Mouse (Mus musculus) liver, adult 2 months (tissue): ENCODE measurements around the gene Col6a6. TPM values are rescaled to one million over a fixed set of nuclear protein-coding genes. Genes with fewer than 3 reads are reported as not detected.

Experiments used
- DNase-seq: peaks from one replicate; pipeline ENCODE4 v3.0.0-alpha.2; 2011; ENCODE audit warnings: low read depth, low spot score; ENCODE audit errors: extremely low read depth
- H3K27ac ChIP-seq: fragments of 200-500 bp; replicated peaks from 2 replicates; pipeline ENCODE4 v1.5.1; 2012; ENCODE audit warnings: low read depth, mild to moderate bottlenecking, control low read depth, inconsistent platforms, low read length; ENCODE audit not compliant: insufficient read depth
- H3K27me3 ChIP-seq: fragments of 200-500 bp; 2 replicates; pipeline ENCODE4 v1.6.1; 2012; ENCODE audit warnings: mild to moderate bottlenecking, moderate library complexity, low read length, inconsistent platforms; ENCODE audit not compliant: control insufficient read depth, insufficient read depth
- H3K36me3 ChIP-seq: fragments of 200-500 bp; 2 replicates; pipeline ENCODE4 v1.6.1; 2012; ENCODE audit warnings: low read length, inconsistent platforms; ENCODE audit not compliant: control insufficient read depth, insufficient read depth
- H3K4me1 ChIP-seq: fragments of 200-500 bp; 2 replicates; pipeline ENCODE4 v1.6.1; 2011; ENCODE audit warnings: low read length; ENCODE audit not compliant: control insufficient read depth, insufficient read depth
- H3K4me3 ChIP-seq: fragments of 200-500 bp; 2 replicates; pipeline ENCODE4 v1.5.1; 2011; ENCODE audit warnings: low read depth, mild to moderate bottlenecking, control low read depth, low read length, moderate library complexity; ENCODE audit not compliant: insufficient read depth
- H3K79me2 ChIP-seq: fragments of 200-500 bp; 2 replicates; pipeline ENCODE4 v1.6.1; 2012; ENCODE audit warnings: inconsistent platforms, mild to moderate bottlenecking, low read length, moderate library complexity; ENCODE audit not compliant: control insufficient read depth, insufficient read depth
- H3K9ac ChIP-seq: fragments of 200-500 bp; 2 replicates; pipeline ENCODE4 v1.6.1; 2012; ENCODE audit warnings: low read depth, mild to moderate bottlenecking, control low read depth, inconsistent platforms, low read length
- CTCF ChIP-seq: fragments of 200-500 bp; IDR thresholded peaks from 2 replicates; pipeline ENCODE4 v1.5.1; 2011; ENCODE audit warnings: low read depth, low read length, control low read depth
- POLR2A ChIP-seq: fragments of 200-500 bp; IDR thresholded peaks from 2 replicates; pipeline ENCODE4 v1.6.1; 2011; ENCODE audit warnings: low read length, control low read depth; ENCODE audit not compliant: insufficient read depth; ENCODE audit errors: extremely low read depth
- WGBS: fragments of 180-500 bp; shearing (Covaris S2); methylation state at CpG from one replicate; pipeline ENCODE4 v1.1.7; 2018; 5-methylcytosine and 5-hydroxymethylcytosine counted together
- polyA plus RNA-seq: library from polyadenylated mRNA; depleted of rRNA; stranded (reverse); fragments of >200 nt; gene quantifications from 2 replicates; pipeline ENCODE4 v1.2.3, GENCODE M21; 2012
- total RNA-seq: library from RNA; depleted of rRNA; stranded (reverse); fragments of >200 nt; gene quantifications from 2 replicates; pipeline ENCODE4 v1.2.3, GENCODE M21; 2014

Gene Col6a6
- total and polyA plus RNA-seq, 2 experiments = 0.06 to 0.09 TPM

GRCm38 (mm10) chr9:105696818-105697564, 131.0 kb downstream of the Col6a6 start:
- Histone ChIP-seq H3K36me3 (no peaks in the 10 kb centered on the region), H3K4me1 (no peaks in the 10 kb centered on the region), H3K27me3 (no peaks in the 10 kb centered on the region), H3K9ac (no peak overlapping the region), H3K27ac (no peak overlapping the region), H3K79me2 (no peaks in the 10 kb centered on the region), H3K4me3 (no peak overlapping the region)
- no peak for DNase-seq
- 74% methylated on average over 7 of the region's 7 CpGs for WGBS
- TF ChIP-seq CTCF (no peak), POLR2A (no peak)

GRCm38 (mm10) chr9:105693854-105694253, 134.1 kb downstream of the Col6a6 start:
- 2% methylated on average over 5 of the region's 5 CpGs for WGBS
- no peak overlapping the region for H3K4me3 ChIP-seq
- no peaks in the 10 kb centered on the region for H3K36me3 ChIP-seq
- no peaks in the 10 kb centered on the region for H3K79me2 ChIP-seq
- TF ChIP-seq POLR2A (no peak), CTCF (peak; percentile 88)
- H3K27ac ChIP-seq = no peak overlapping the region
- no peaks in the 10 kb centered on the region for H3K4me1 ChIP-seq
- no peaks in the 10 kb centered on the region for H3K27me3 ChIP-seq
- DNase-seq = peak; percentile 46
- H3K9ac ChIP-seq = no peak overlapping the region

- no peaks in the 10 kb centered on the region for H3K27me3 ChIP-seq
- no peaks in the 10 kb centered on the region for H3K79me2 ChIP-seq
- H3K9ac ChIP-seq = no peak overlapping the region
- H3K4me3 ChIP-seq = no peak overlapping the region
- no peaks in the 10 kb centered on the region for H3K36me3 ChIP-seq
- no peak for DNase-seq
- TF ChIP-seq POLR2A (no peak), CTCF (no peak)
- 90% methylated on average over 9 of the region's 9 CpGs for WGBS
- H3K4me1 ChIP-seq = no peaks in the 10 kb centered on the region
- no peak overlapping the region for H3K27ac ChIP-seq
Observed at GRCm38 (mm10) chr9:105693056-105693455, 134.9 kb downstream of the Col6a6 start.

- Histone ChIP-seq H3K27me3 (no peaks in the 10 kb centered on the region), H3K36me3 (peaks cover 5% of the 10 kb centered on the region; the same call in 1 of the 2 replicates), H3K79me2 (no peaks in the 10 kb centered on the region), H3K27ac (no peak overlapping the region), H3K4me3 (no peak overlapping the region), H3K4me1 (no peaks in the 10 kb centered on the region), H3K9ac (no peak overlapping the region)
- DNase-seq = no peak
- TF ChIP-seq POLR2A (no peak), CTCF (no peak)
- WGBS = 93% methylated on average over 14 of the region's 14 CpGs
Observed at GRCm38 (mm10) chr9:105692472-105692871, 135.5 kb downstream of the Col6a6 start.

GRCm38 (mm10) chr9:105689485-105689884, 138.5 kb downstream of the Col6a6 start:
- DNase-seq = no peak
- 92% methylated on average over 7 of the region's 7 CpGs for WGBS

GRCm38 (mm10) chr9:105684549-105685165, 143.3 kb downstream of the Col6a6 start:
- H3K36me3 ChIP-seq = peaks cover 40% of the 10 kb centered on the region; the same call in 1 of the 2 replicates
- DNase-seq = no peak
- H3K4me1 ChIP-seq = no peaks in the 10 kb centered on the region
- no peak for TF ChIP-seq POLR2A
- no peak for TF ChIP-seq CTCF
- no peak overlapping the region for H3K27ac ChIP-seq
- H3K79me2 ChIP-seq = no peaks in the 10 kb centered on the region
- WGBS = 95% methylated on average over 13 of the region's 13 CpGs
- no peaks in the 10 kb centered on the region for H3K27me3 ChIP-seq
- H3K9ac ChIP-seq = no peak overlapping the region
- H3K4me3 ChIP-seq = no peak overlapping the region

More at GRCm38 (mm10) chr9:105689485-105689884, 138.5 kb downstream of the Col6a6 start:
- no peak overlapping the region for H3K4me3 ChIP-seq
- H3K4me1 ChIP-seq = no peaks in the 10 kb centered on the region
- H3K27ac ChIP-seq = no peak overlapping the region
- no peak overlapping the region for H3K9ac ChIP-seq
- H3K27me3 ChIP-seq = no peaks in the 10 kb centered on the region
- peaks cover 24% of the 10 kb centered on the region; the same call in 1 of the 2 replicates for H3K36me3 ChIP-seq
- H3K79me2 ChIP-seq = no peaks in the 10 kb centered on the region
- TF ChIP-seq CTCF = no peak
- TF ChIP-seq POLR2A = no peak
